ENCODE assay signal across 8 mouse cellular contexts in the genomic region with DNA sequence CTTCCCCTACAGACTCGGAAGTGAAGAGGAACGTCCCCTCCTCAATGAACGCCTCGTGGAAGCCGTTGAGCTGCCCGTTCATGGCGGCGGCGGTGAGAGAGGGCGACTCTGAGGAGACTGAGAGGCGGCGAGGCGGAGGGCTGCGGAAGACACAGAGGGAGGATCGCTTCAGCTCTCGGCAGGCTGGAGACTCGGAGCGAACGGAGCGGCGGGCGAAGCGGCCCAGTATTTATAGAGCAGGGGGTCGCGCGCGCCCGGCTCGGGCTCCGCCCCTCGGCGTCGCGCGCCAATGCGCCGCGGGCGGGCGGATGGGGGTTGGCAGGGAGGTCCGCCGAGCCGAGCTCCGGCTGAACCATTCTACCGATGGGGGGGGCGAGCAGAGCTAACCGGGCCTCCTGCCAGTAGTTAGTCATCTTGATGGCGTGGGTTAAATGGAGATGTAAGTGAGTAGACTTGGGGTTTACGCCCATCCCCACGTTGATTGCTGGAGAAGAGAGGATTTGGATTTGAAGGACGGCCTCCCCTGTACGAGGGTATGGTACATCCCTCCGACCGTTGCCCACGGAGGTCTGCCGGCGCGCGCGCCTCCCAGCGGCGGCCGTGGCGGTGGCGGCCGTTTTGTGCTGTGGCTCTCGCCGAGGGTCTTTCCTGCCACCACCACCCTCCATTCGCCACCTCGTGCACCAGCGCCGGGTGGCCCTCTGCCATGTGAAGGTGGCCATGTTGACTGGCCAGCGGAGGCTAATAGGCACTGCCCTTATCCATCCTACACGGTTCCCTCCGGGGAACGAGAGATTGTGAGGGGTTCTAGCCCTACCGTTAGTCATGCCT. TPM values are rescaled to one million over a fixed set of nuclear protein-coding genes. Genes with fewer than 3 reads are reported as not detected.
DNase-seq lines count a peak whose midpoint lies in the region; ATAC-seq and TF ChIP-seq lines count a peak whose summit lies in the region.

A gene (minus strand): TSS at position 204 of the 831 bp plus-strand sequence.

- peak; percentile 90 for ATAC-seq in kidney, embryonic 15.5 days (replicated peaks; ENCODE audit: low FRiP score)
- ATAC-seq in monocyte, adult 5-6 weeks (replicated peaks; ENCODE audit: insufficient number of reproducible peaks, low FRiP score, low TSS enrichment, poor library complexity, severe bottlenecking) = peak; percentile 64

- peak within 1 kb of the TSS; percentile 98 for H3K27ac ChIP-seq in bone marrow macrophage, adult 2 months (ENCODE audit: insufficient read depth, low read depth, low read length)
- peak within 1 kb of the TSS; percentile 97 for H3K27ac ChIP-seq in embryonic fibroblast, embryonic 13.5 days (ENCODE audit: insufficient read depth, low read length)
- H3K27ac ChIP-seq in kidney, embryonic 15.5 days = peak within 1 kb of the TSS; percentile 94

- peak; percentile 21; the same call in 1 of the 2 replicates for TF ChIP-seq CTCF in bone marrow macrophage, adult 2 months (IDR thresholded peaks at IDR 0.05; ENCODE audit: low read depth, low read length)
- TF ChIP-seq CTCF in embryonic fibroblast, embryonic 13.5 days (IDR thresholded peaks at IDR 0.05; ENCODE audit: borderline replicate concordance, insufficient read depth, low read length) = peak; percentile 55; the same call in 1 of the 2 replicates

- no peaks in the 10 kb centered on the region for H3K27me3 ChIP-seq in kidney, embryonic 15.5 days

- peak within 1 kb of the TSS; percentile 98 for H3K4me3 ChIP-seq in bone marrow macrophage, adult 2 months (ENCODE audit: insufficient read depth, low read length)
- H3K4me3 ChIP-seq in embryonic fibroblast, embryonic 13.5 days (ENCODE audit: insufficient read depth, low read length) = peak within 1 kb of the TSS; percentile 98
- peak within 1 kb of the TSS; percentile 62 for H3K4me3 ChIP-seq in kidney, embryonic 15.5 days (replicated peaks)

- H3K4me1 ChIP-seq in bone marrow macrophage, adult 2 months (ENCODE audit: control insufficient read depth, insufficient read depth, low read length) = peaks cover 18% of the 10 kb centered on the region
- H3K4me1 ChIP-seq in embryonic fibroblast, embryonic 13.5 days (ENCODE audit: control insufficient read depth, insufficient read depth, low read length) = peaks cover 6% of the 10 kb centered on the region
- H3K4me1 ChIP-seq in kidney, embryonic 15.5 days = peaks cover 35% of the 10 kb centered on the region

- H3K4me2 ChIP-seq in kidney, embryonic 15.5 days = peak within 1 kb of the TSS; percentile 78

- under 1% methylated on average over 74 of the region's 77 CpGs for WGBS in kidney, embryonic 15.5 days

- peaks cover 30% of the 10 kb centered on the region for H3K36me3 ChIP-seq in kidney, embryonic 15.5 days

- TF ChIP-seq POLR2A in bone marrow macrophage, adult 2 months (IDR thresholded peaks at IDR 0.05; ENCODE audit: borderline replicate concordance, low read depth, low read length) = peak; percentile 85; the same call in 1 of the 2 replicates
- peak; percentile 100 for TF ChIP-seq POLR2A in embryonic fibroblast, embryonic 13.5 days (IDR thresholded peaks at IDR 0.05; ENCODE audit: low read depth, low read length)

- peak within 1 kb of the TSS; percentile 88 for H3K9ac ChIP-seq in kidney, embryonic 15.5 days

- no peaks in the 10 kb centered on the region for H3K9me3 ChIP-seq in kidney, embryonic 15.5 days (replicated peaks)

- DNase-seq in A20 (ENCODE audit: low read depth, low spot score) (peak; percentile 84), liver (peak; percentile 92)
- peak; percentile 94 for DNase-seq in heart, adult 9 months (ENCODE audit: low spot score in 2 of 2)
- peak; percentile 92 to 96 for DNase-seq in spleen, postnatal 4 days (ENCODE audit: low spot score in 2 of 2)

RNA-seq across cellular contexts. Expression of the gene that starts here (rescaled TPM):
- polyA plus RNA-seq in bone marrow macrophage, adult 2 months (2012; ENCODE audit: insufficient read depth, insufficient read length, missing spikeins) = 88.0 and 88.8 TPM in 2 replicates
- polyA plus RNA-seq in embryonic fibroblast, embryonic 13.5 days (2011; ENCODE audit: insufficient read length, low read depth, missing spikeins) = 215 and 258 TPM in 2 replicates
- polyA plus RNA-seq in kidney, embryonic 15.5 days (2015; fragmentation: Nextera tagmentation; extraction: Ambion mirVana) = 418 and 431 TPM in 2 replicates
- 122 to 186 TPM (median 164 TPM) in 3 replicates for total RNA-seq in monocyte, adult 5-6 weeks (2017)

Comparison
In these comparisons a context has a peak if more than half of its experiments do, and no peak if none do; other contexts are left out.
1. Peak in every context shown above with its lines: DNase-seq, ATAC-seq, H3K4me3 ChIP-seq and H3K27ac ChIP-seq.